Mouse (Mus musculus) liver, embryonic 14.5 days (tissue): ENCODE data around the gene Bub3. TPM values are rescaled to one million over a fixed set of nuclear protein-coding genes. Genes with fewer than 3 reads are reported as not detected.
A peak's percentile ranks its signal among the peaks of the same experiment; 100 is the strongest.

ENCODE experiments used
- ATAC-seq: fragments of 200-750 bp; cut with Nextera tagmentation; 2 replicates; pipeline ENCODE4 v1.8.0; 2017; ENCODE audit warnings: moderate number of reproducible peaks, mild to moderate bottlenecking, moderate library complexity; ENCODE audit not compliant: insufficient read depth
- DNase-seq, 3 experiments: peaks; one replicate each; pipeline ENCODE4 v3.0.0-alpha.2; 2012 to 2013; ENCODE audit warnings: low read depth in 3 of 3, low spot score in 3 of 3
- H3K27ac ChIP-seq: fragments of 300-500 bp; sonication (generic); 2 replicates; pipeline ENCODE4 v1.5.1; 2014; ENCODE audit warnings: moderate library complexity, mild to moderate bottlenecking, control low read depth, inconsistent platforms
- H3K27me3 ChIP-seq: fragments of 300-500 bp; sonication (generic); 2 replicates; pipeline ENCODE4 v1.6.1; 2014; ENCODE audit warnings: mild to moderate bottlenecking, low read length, moderate library complexity; ENCODE audit not compliant: control insufficient read depth, insufficient read depth
- H3K36me3 ChIP-seq: fragments of 300-500 bp; sonication (generic); replicated peaks from 2 replicates; pipeline ENCODE4 v1.6.1; 2014; ENCODE audit warnings: low read depth; ENCODE audit not compliant: control insufficient read depth, insufficient read depth
- H3K4me1 ChIP-seq, 2 experiments: fragments of 200-500 bp in 1 of 2; fragments of 300-500 bp in 1 of 2; sonication (generic) in 1 of 2; replicated peaks; 2 replicates each; pipeline ENCODE4 v1.6.1; 2012 to 2014; ENCODE audit warnings: antibody characterized with exemption in 1 of 2, inconsistent platforms in 1 of 2, low read length in 1 of 2; ENCODE audit not compliant: control insufficient read depth in 2 of 2, insufficient read depth in 2 of 2
- H3K4me2 ChIP-seq: fragments of 300-500 bp; sonication (generic); 2 replicates; pipeline ENCODE4 v1.6.1; 2014; ENCODE audit warnings: low read depth, mild to moderate bottlenecking, control low read depth, moderate library complexity
- H3K4me3 ChIP-seq, 2 experiments: fragments of 200-500 bp in 1 of 2; fragments of 300-500 bp in 1 of 2; sonication (generic) in 1 of 2; 2 replicates each; pipeline ENCODE4 v1.5.1; 2012 to 2014; ENCODE audit warnings: low read depth in 2 of 2, low read length in 2 of 2, mild to moderate bottlenecking in 2 of 2, control low read depth in 1 of 2, inconsistent platforms in 1 of 2, moderate library complexity in 1 of 2; ENCODE audit not compliant: insufficient read depth in 1 of 2
- H3K9ac ChIP-seq: fragments of 300-500 bp; sonication (generic); replicated peaks from 2 replicates; pipeline ENCODE4 v1.6.1; 2014; ENCODE audit warnings: mild to moderate bottlenecking, control low read depth, moderate library complexity
- H3K9me3 ChIP-seq: fragments of 300-500 bp; sonication (generic); 2 replicates; pipeline ENCODE4 v1.6.1; 2016; ENCODE audit warnings: low read length, mixed read lengths; ENCODE audit not compliant: control insufficient read depth
- CTCF ChIP-seq: IDR thresholded peaks from 2 replicates; pipeline ENCODE4 v1.5.1; 2016; ENCODE audit warnings: antibody characterized with exemption, low read depth, control low read depth
- EP300 ChIP-seq: IDR thresholded peaks from 2 replicates; pipeline ENCODE4 v1.6.1; 2016; ENCODE audit warnings: antibody characterized with exemption, low read depth
- WGBS: fragments of 180-500 bp; shearing (Covaris S2); extraction: QIAGEN DNeasy Blood & Tissue Kit; methylation state at CpG from one replicate; pipeline ENCODE4 v1.1.7; 2014; ENCODE audit not compliant: insufficient replicate concordance; 5-methylcytosine and 5-hydroxymethylcytosine counted together
- polyA plus RNA-seq, 2 experiments: library from polyadenylated mRNA; depleted of rRNA in 1 of 2; stranded (reverse) in 1 of 2; unstranded in 1 of 2; fragments of >200 nt; fragmentation: Nextera tagmentation in 1 of 2; extraction: Ambion mirVana in 1 of 2; gene quantifications; 2 replicates each; pipeline versions ENCODE4 v1.2.1 to v1.2.3; 2012 to 2014

The Bub3 gene
- polyA plus RNA-seq, 2 experiments = 84.4 to 105 TPM

GRCm38 (mm10) chr7:131556541-131557271 is 3.3 kb upstream of the Bub3 start:
- Histone ChIP-seq H3K4me3 (no peak overlapping the region), H3K4me2 (no peak overlapping the region), H3K36me3 (peaks cover 2% of the 10 kb centered on the region), H3K27me3 (peaks cover 79% of the 10 kb centered on the region), H3K9me3 (no peaks in the 10 kb centered on the region), H3K9ac (no peak overlapping the region), H3K4me1 (peaks cover under 1 to 4% of the 10 kb centered on the region in 2 experiments; a peak in 1 of 4 replicates), H3K27ac (no peak overlapping the region)
- no peak for TF ChIP-seq EP300
- no peak for TF ChIP-seq CTCF
- WGBS = 1% methylated on average over 37 of the region's 37 CpGs
- ATAC-seq (no peak), DNase-seq (no peak)

GRCm38 (mm10) chr7:131557751-131558150 is 2.3 kb upstream of the Bub3 start:
- TF ChIP-seq EP300 = no peak
- 33% methylated on average over 2 of the region's 2 CpGs for WGBS

DNA sequence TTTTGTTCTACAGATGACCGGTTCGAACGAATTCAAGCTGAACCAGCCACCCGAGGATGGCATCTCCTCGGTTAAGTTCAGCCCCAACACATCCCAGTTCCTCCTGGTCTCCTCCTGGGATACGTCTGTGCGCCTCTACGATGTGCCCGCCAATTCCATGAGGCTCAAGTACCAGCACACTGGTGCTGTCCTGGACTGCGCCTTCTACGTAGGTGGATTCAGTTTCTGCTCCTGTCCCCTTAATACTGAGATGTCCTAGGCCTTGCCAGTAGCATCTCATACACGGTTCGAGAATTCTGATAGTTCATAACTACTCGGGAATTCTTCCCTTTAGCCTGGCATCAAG is 648 bp downstream of the Bub3 start:
- peak overlapping the region; percentile 67 for H3K4me2 ChIP-seq
- ATAC-seq (peak; percentile 68), DNase-seq (no peak)
- peak overlapping the region; percentile 94 to 97 for H3K4me3 ChIP-seq
- peaks cover 39% of the 10 kb centered on the region for H3K36me3 ChIP-seq
- peaks cover 7 to 8% of the 10 kb centered on the region in 2 experiments; a peak in 3 of 4 replicates for H3K4me1 ChIP-seq
- no peaks in the 10 kb centered on the region for H3K9me3 ChIP-seq
- WGBS = under 1% methylated on average over 14 of the region's 14 CpGs
- TF ChIP-seq EP300 (no peak), CTCF (no peak)
- H3K9ac ChIP-seq = peak overlapping the region; percentile 96
- peaks cover 39% of the 10 kb centered on the region for H3K27me3 ChIP-seq
- peak overlapping the region; percentile 76 for H3K27ac ChIP-seq

More at GRCm38 (mm10) chr7:131557751-131558150, 2.3 kb upstream of the Bub3 start:
- no peak overlapping the region for H3K4me2 ChIP-seq
- ATAC-seq = no peak
- H3K4me3 ChIP-seq = no peak overlapping the region
- no peaks in the 10 kb centered on the region for H3K9me3 ChIP-seq
- H3K36me3 ChIP-seq = peaks cover 12% of the 10 kb centered on the region
- peaks cover 68% of the 10 kb centered on the region for H3K27me3 ChIP-seq
- H3K4me1 ChIP-seq = peaks cover 7 to 8% of the 10 kb centered on the region in 2 experiments; a peak in 3 of 4 replicates
- DNase-seq = no peak
- H3K9ac ChIP-seq = no peak overlapping the region
- H3K27ac ChIP-seq = no peak overlapping the region

DNA sequence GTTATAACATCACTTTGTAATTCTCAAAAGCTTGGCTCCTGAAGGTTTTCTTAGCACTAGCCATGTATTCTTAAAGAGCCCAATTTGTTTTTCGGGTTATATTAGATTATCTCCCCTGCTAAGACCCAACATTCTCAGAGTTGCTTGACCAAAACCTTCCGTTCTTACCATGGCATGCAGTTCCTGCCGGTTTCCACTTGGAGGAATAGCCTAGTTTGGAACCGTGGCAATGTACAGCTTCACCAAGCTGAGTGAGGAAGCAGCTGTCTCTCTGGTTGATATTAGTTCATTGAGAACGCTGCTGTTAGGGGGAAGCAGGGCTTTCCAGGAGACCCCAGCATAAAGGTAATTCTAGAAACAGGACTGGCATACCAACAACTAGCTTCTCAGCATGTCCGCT is 15.2 kb downstream of the Bub3 start:
- peaks cover 30% of the 10 kb centered on the region for H3K36me3 ChIP-seq
- H3K27me3 ChIP-seq = no peaks in the 10 kb centered on the region
- no peak overlapping the region for H3K4me2 ChIP-seq
- H3K4me1 ChIP-seq = 0 out of 4 replicates have a peak, but pooled peaks cover 0 to 1% of the 10 kb centered on the region in 2 experiments
- TF ChIP-seq CTCF (no peak), EP300 (no peak)
- no peak overlapping the region for H3K4me3 ChIP-seq
- no peak for DNase-seq
- WGBS = 73% methylated on average over 6 of the region's 6 CpGs
- no peak for ATAC-seq
- no peak overlapping the region for H3K9ac ChIP-seq
- no peak overlapping the region for H3K27ac ChIP-seq
- H3K9me3 ChIP-seq = no peaks in the 10 kb centered on the region

GRCm38 (mm10) chr7:131582178-131582577 is 22.2 kb downstream of the Bub3 start:
- Histone ChIP-seq H3K4me1 (0 out of 4 replicates have a peak, but pooled peaks cover 0 to 1% of the 10 kb centered on the region in 2 experiments), H3K9ac (no peak overlapping the region), H3K27ac (no peak overlapping the region), H3K4me2 (no peak overlapping the region), H3K27me3 (no peaks in the 10 kb centered on the region), H3K36me3 (no peaks in the 10 kb centered on the region), H3K9me3 (no peaks in the 10 kb centered on the region), H3K4me3 (no peak overlapping the region)
- WGBS = 67% methylated on average over 9 of the region's 9 CpGs
- DNase-seq (no peak), ATAC-seq (no peak)
- TF ChIP-seq EP300 = no peak
- no peak for TF ChIP-seq CTCF
